ENCODE assay signal across 9 mouse cellular contexts in genomic region chr17:6779632-6780031, GRCm38 (mm10). TPM values are rescaled to one million over a fixed set of nuclear protein-coding genes. Genes with fewer than 3 reads are reported as not detected.
DNase-seq lines count a peak whose midpoint lies in the region; ATAC-seq and TF ChIP-seq lines count a peak whose summit lies in the region.
"Had no signal": no experiment of that assay in that cellular context is flagged by ENCODE, and none has a peak within 500 bp of the region (broad histone marks: within the 10 kb centered on the region; RNA-seq: fewer than 3 reads in every experiment).

No protein-coding gene starts in this region.

- peak overlapping the region; percentile 85 for H3K27ac ChIP-seq in kidney, postnatal 0 days
- H3K27ac ChIP-seq in hindbrain, embryonic 12.5 days: 0 out of 2 replicates have a peak overlapping the region, but pooled peaks have one; percentile 40
- no peak overlapping the region for H3K27ac ChIP-seq in midbrain, embryonic 13.5 days

- H3K36me3 ChIP-seq in kidney, postnatal 0 days (ENCODE audit: insufficient read depth, low read length): no peaks in the 10 kb centered on the region
- H3K36me3 ChIP-seq in hindbrain, embryonic 12.5 days: no peaks in the 10 kb centered on the region
- H3K36me3 ChIP-seq in midbrain, embryonic 13.5 days: no peaks in the 10 kb centered on the region

- 22% methylated on average over 7 of the region's 7 CpGs for whole genome bisulfite sequencing in kidney, postnatal 0 days
- 31% methylated on average over 7 of the region's 7 CpGs for WGBS in hindbrain, embryonic 12.5 days
- WGBS in midbrain, embryonic 13.5 days: 31% methylated on average over 7 of the region's 7 CpGs

- TF ChIP-seq CTCF in kidney, postnatal 0 days (IDR thresholded peaks at IDR 0.05; ENCODE audit: low read depth): no peak

- no peaks in the 10 kb centered on the region for H3K9me3 ChIP-seq in kidney, postnatal 0 days (replicated peaks; ENCODE audit: low read length)
- no peaks in the 10 kb centered on the region for H3K9me3 ChIP-seq in hindbrain, embryonic 12.5 days (replicated peaks)
- no peaks in the 10 kb centered on the region for H3K9me3 ChIP-seq in midbrain, embryonic 13.5 days

- no peak for ATAC-seq in kidney, postnatal 0 days (replicated peaks; ENCODE audit: low FRiP score, low read depth)
- ATAC-seq in hindbrain, embryonic 12.5 days (ENCODE audit: low FRiP score): no peak
- ATAC-seq in midbrain, embryonic 13.5 days: no peak
- ATAC-seq in megakaryocyte-erythroid progenitor cell, adult 5-6 weeks (replicated peaks; ENCODE audit: low FRiP score, low TSS enrichment, poor library complexity, severe bottlenecking): no peak

- H3K4me1 ChIP-seq in kidney, postnatal 0 days (replicated peaks; ENCODE audit: insufficient read depth, low read length): peaks cover 13% of the 10 kb centered on the region
- H3K4me1 ChIP-seq in hindbrain, embryonic 12.5 days: peaks cover 46% of the 10 kb centered on the region
- peaks cover 38% of the 10 kb centered on the region for H3K4me1 ChIP-seq in midbrain, embryonic 13.5 days (replicated peaks)

- intact Hi-C loops in left cerebral cortex, postnatal 25 days (cut with DNase I): loop anchor here (5.0 kb wide), 2 partner anchors 83 to 113 kb away; no protein-coding TSS in a partner anchor

- H3K9ac ChIP-seq in kidney, postnatal 0 days (ENCODE audit: low read depth, low read length): peak overlapping the region; percentile 91
- H3K9ac ChIP-seq in hindbrain, embryonic 12.5 days: no peak overlapping the region
- no peak overlapping the region for H3K9ac ChIP-seq in midbrain, embryonic 13.5 days (replicated peaks)

- peak overlapping the region; percentile 87 for H3K4me2 ChIP-seq in kidney, postnatal 0 days (ENCODE audit: low read length)
- peak overlapping the region; percentile 96 for H3K4me2 ChIP-seq in hindbrain, embryonic 12.5 days (replicated peaks)
- peak overlapping the region; percentile 72 for H3K4me2 ChIP-seq in midbrain, embryonic 13.5 days (replicated peaks)

- peak overlapping the region; percentile 88 for H3K4me3 ChIP-seq in kidney, postnatal 0 days (replicated peaks; ENCODE audit: low read depth, low read length)
- peak overlapping the region; percentile 1; the same call in 1 of the 2 replicates for H3K4me3 ChIP-seq in hindbrain, embryonic 12.5 days
- H3K4me3 ChIP-seq in midbrain, embryonic 13.5 days (replicated peaks): no peak overlapping the region

- DNase-seq in kidney, postnatal 0 days (ENCODE audit: low spot score): no peak
- DNase-seq in kidney, adult 8-10 months: no peak
- DNase-seq in NIH3T3 (ENCODE audit: low read depth): peak; percentile 54
- DNase-seq in left cerebral cortex, postnatal 25 days (ENCODE audit: low spot score in 2 of 2): no peak
- no peak for DNase-seq in thymus, adult 18-20 months
- DNase-seq: adrenal gland, postnatal 10 days had no signal

- no peaks in the 10 kb centered on the region for H3K27me3 ChIP-seq in kidney, postnatal 0 days (ENCODE audit: insufficient read depth, low read length)
- peaks cover 41% of the 10 kb centered on the region for H3K27me3 ChIP-seq in hindbrain, embryonic 12.5 days
- peaks cover 59% of the 10 kb centered on the region for H3K27me3 ChIP-seq in midbrain, embryonic 13.5 days

RNA-seq across cellular contexts. Expression of gene Ezr, which starts 3.0 kb away (rescaled TPM):
- polyA plus RNA-seq in kidney, postnatal 0 days (2015; fragmentation: Nextera tagmentation; extraction: Ambion mirVana): 281 and 313 TPM in 2 replicates
- polyA plus RNA-seq in hindbrain, embryonic 12.5 days (2016; fragmentation: Nextera tagmentation; extraction: Ambion mirVana): 97.9 and 103 TPM in 2 replicates
- polyA plus RNA-seq in midbrain, embryonic 13.5 days (2015; fragmentation: Nextera tagmentation; extraction: Ambion mirVana): 36.2 and 43.1 TPM in 2 replicates
- 82.2 and 85.0 TPM in 2 replicates for total RNA-seq in megakaryocyte-erythroid progenitor cell, adult 5-6 weeks (2014; fragmentation: Nextera tagmentation)
- total RNA-seq in megakaryocyte-erythroid progenitor cell, adult 5-6 weeks (2017): 161 and 203 TPM in 2 replicates
- total RNA-seq in left cerebral cortex, postnatal 25 days (2021): 10 to 100 TPM; 44.7 to 55.6 TPM
